Comparison of ENCODE assay signal across 8 mouse cellular contexts in genomic region chr6:52006649-52007218, GRCm38 (mm10). TPM values are rescaled to one million over a fixed set of nuclear protein-coding genes. Genes with fewer than 3 reads are reported as not detected.
A peak's percentile ranks its signal among the peaks of the same experiment; 100 is the strongest.
DNase-seq lines count a peak whose midpoint lies in the region; ATAC-seq and TF ChIP-seq lines count a peak whose summit lies in the region.
"Had no signal": no experiment of that assay in that cellular context is flagged by ENCODE, and none has a peak within 500 bp of the region (broad histone marks: within the 10 kb centered on the region; RNA-seq: fewer than 3 reads in every experiment).

No protein-coding gene starts in this region.

- no peaks in the 10 kb centered on the region; the same call in 1 of the 2 replicates for H3K4me1 ChIP-seq in heart, postnatal 0 days (ENCODE audit: control insufficient read depth, insufficient read depth)
- peaks cover 12% of the 10 kb centered on the region for H3K4me1 ChIP-seq in limb, embryonic 15.5 days
- H3K4me1 ChIP-seq in stomach, embryonic 14.5 days (ENCODE audit: control insufficient read depth, insufficient read depth, low read length) = peaks cover 6% of the 10 kb centered on the region

- WGBS in heart, postnatal 0 days = 22% methylated on average over 13 of the region's 13 CpGs
- 9% methylated on average over 13 of the region's 13 CpGs for WGBS in limb, embryonic 15.5 days
- WGBS in stomach, embryonic 14.5 days = 27% methylated on average over 13 of the region's 13 CpGs

- TF ChIP-seq CTCF in heart, postnatal 0 days (IDR thresholded peaks at IDR 0.05; ENCODE audit: low read depth) = no peak

- peak; percentile 20 for DNase-seq in kidney, postnatal 10 days
- DNase-seq in kidney, adult 8-10 months = no peak
- no peak for DNase-seq in heart, postnatal 0 days (ENCODE audit: low spot score)
- DNase-seq in frontal cortex, postnatal 14 days (ENCODE audit: low spot score in 2 of 2) = no peak
- DNase-seq in layer of hippocampus, adult 11-12 months (ENCODE audit: low spot score) = no peak

- no peak for ATAC-seq in heart, postnatal 0 days (ENCODE audit: insufficient read depth, low read depth)
- ATAC-seq in limb, embryonic 15.5 days (ENCODE audit: insufficient number of reproducible peaks, low FRiP score, low TSS enrichment, low read depth) = no peak
- ATAC-seq in stomach, embryonic 14.5 days (ENCODE audit: insufficient number of reproducible peaks, insufficient read depth, low FRiP score, low read depth) = no peak

- H3K27ac ChIP-seq in heart, postnatal 0 days (ENCODE audit: low read depth) = no peak overlapping the region
- no peak overlapping the region for H3K27ac ChIP-seq in limb, embryonic 15.5 days
- H3K27ac ChIP-seq in stomach, embryonic 14.5 days (ENCODE audit: low read length) = no peak overlapping the region; the same call in 1 of the 2 replicates
- H3K27ac ChIP-seq: midbrain, embryonic 10.5 days had no signal

- no peak for TF ChIP-seq EP300 in heart, postnatal 0 days (IDR thresholded peaks at IDR 0.05; ENCODE audit: low read depth)

- peak overlapping the region; percentile 36 for H3K4me2 ChIP-seq in heart, postnatal 0 days (ENCODE audit: low read depth, low read length)
- H3K4me2 ChIP-seq in limb, embryonic 15.5 days = peak overlapping the region; percentile 37; the same call in 1 of the 2 replicates
- peak overlapping the region; percentile 34 for H3K4me2 ChIP-seq in stomach, embryonic 14.5 days (replicated peaks; ENCODE audit: low read depth, low read length)

- H3K27me3 ChIP-seq in heart, postnatal 0 days (ENCODE audit: control insufficient read depth, insufficient read depth, low read length) = peaks cover 88% of the 10 kb centered on the region
- peaks cover 71% of the 10 kb centered on the region for H3K27me3 ChIP-seq in limb, embryonic 15.5 days
- H3K27me3 ChIP-seq in stomach, embryonic 14.5 days (ENCODE audit: control insufficient read depth, insufficient read depth, low read length) = no peaks in the 10 kb centered on the region; the same call in 1 of the 2 replicates

- peak overlapping the region; percentile 21; the same call in 1 of the 2 replicates for H3K4me3 ChIP-seq in heart, postnatal 0 days (ENCODE audit: low read depth, low read length)
- H3K4me3 ChIP-seq in limb, embryonic 15.5 days = no peak overlapping the region
- 0 out of 2 replicates have a peak overlapping the region, but pooled peaks have one; percentile 2 for H3K4me3 ChIP-seq in stomach, embryonic 14.5 days (ENCODE audit: low read depth, low read length)
- H3K4me3 ChIP-seq: midbrain, embryonic 10.5 days had no signal

- no peak overlapping the region for H3K9ac ChIP-seq in heart, postnatal 0 days (replicated peaks; ENCODE audit: low read depth, low read length)
- H3K9ac ChIP-seq in limb, embryonic 15.5 days = no peak overlapping the region
- no peak overlapping the region for H3K9ac ChIP-seq in stomach, embryonic 14.5 days (replicated peaks; ENCODE audit: low read depth, low read length)

- no peaks in the 10 kb centered on the region for H3K9me3 ChIP-seq in heart, postnatal 0 days (replicated peaks; ENCODE audit: control insufficient read depth, low read length)
- H3K9me3 ChIP-seq in limb, embryonic 15.5 days = no peaks in the 10 kb centered on the region
- H3K9me3 ChIP-seq in stomach, embryonic 14.5 days (ENCODE audit: control insufficient read depth, low read depth, low read length) = no peaks in the 10 kb centered on the region
- H3K9me3 ChIP-seq: midbrain, embryonic 10.5 days had no signal

- no peaks in the 10 kb centered on the region for H3K36me3 ChIP-seq in heart, postnatal 0 days (replicated peaks; ENCODE audit: control insufficient read depth, insufficient read depth, low read length)
- no peaks in the 10 kb centered on the region for H3K36me3 ChIP-seq in limb, embryonic 15.5 days
- H3K36me3 ChIP-seq in stomach, embryonic 14.5 days (ENCODE audit: control insufficient read depth, insufficient read depth, low read length) = no peaks in the 10 kb centered on the region
- H3K36me3 ChIP-seq: midbrain, embryonic 10.5 days had no signal

RNA-seq across cellular contexts. Expression of gene Skap2, which starts 5.6 kb away (rescaled TPM):
- total RNA-seq in heart, postnatal 0 days (2014; rRNA removed; ENCODE audit: low replicate concordance) = 2.7 and 13.9 TPM in 2 replicates
- 9.2 and 10.7 TPM in 2 replicates for polyA plus RNA-seq in heart, postnatal 0 days (2015; fragmentation: Nextera tagmentation; extraction: Ambion mirVana)
- polyA plus RNA-seq in limb, embryonic 15.5 days (2015; fragmentation: Nextera tagmentation; extraction: Ambion mirVana) = 18.7 and 18.8 TPM in 2 replicates
- 49.1 and 49.4 TPM in 2 replicates for polyA plus RNA-seq in stomach, embryonic 14.5 days (2014; fragmentation: Nextera tagmentation; extraction: Ambion mirVana)
